Mouse (Mus musculus) neutrophil, adult 5-6 weeks (primary cell): ENCODE data around the gene Sacm1l. TPM values are rescaled to one million over a fixed set of nuclear protein-coding genes. Genes with fewer than 3 reads are reported as not detected.

Experiments used
- ATAC-seq: fragments of 151-379, 151-347 bp; 2 replicates; pipeline ENCODE4 v1.8.0; 2017; ENCODE audit warnings: mild to moderate bottlenecking, moderate TSS enrichment; ENCODE audit not compliant: insufficient number of reproducible peaks, poor library complexity, low FRiP score, severe bottlenecking; ENCODE audit errors: extremely low read depth
- total RNA-seq: library from RNA; stranded (forward); fragments of 200-1000 nt; gene quantifications from 2 replicates; pipeline ENCODE4 v1.2.3, GENCODE M21; 2017

The Sacm1l gene
- total RNA-seq, 1 experiment from 2014 or later: 39.3 TPM

- ATAC-seq: no peak
Observed at GRCm38 (mm10) chr9:123638668-123639089, 109.1 kb downstream of the Sacm1l start.

DNA sequence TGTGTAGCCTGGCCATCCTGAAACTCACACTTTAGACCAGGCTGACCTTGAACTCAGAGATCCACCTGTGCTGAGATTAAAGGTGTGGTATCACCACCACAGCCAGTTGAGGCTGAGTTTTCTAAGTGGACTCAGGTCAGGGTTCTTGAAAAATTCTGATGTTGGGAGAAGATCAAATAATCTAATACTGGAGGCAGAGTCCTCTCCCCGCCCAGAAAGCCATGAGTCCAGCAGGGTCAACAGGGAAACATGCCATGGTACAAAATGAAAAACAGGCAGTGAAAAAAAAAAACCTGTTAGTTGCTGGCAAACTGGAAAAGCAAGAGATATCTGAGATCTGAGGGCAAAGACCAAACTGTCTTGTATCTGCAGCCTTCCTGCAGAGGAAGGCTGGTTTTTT, 110.5 kb downstream of the Sacm1l start:
- ATAC-seq: no peak

Other genes starting within 250 kb of the Sacm1l start
- gene Lars2, start 162.8 kb upstream of the Sacm1l start, total RNA-seq: 8.3 and 14.8 TPM in 2 replicates
- 87.1 and 88.6 TPM in 2 replicates for gene Limd1, start 51.1 kb upstream of the Sacm1l start, total RNA-seq
- 0.35 and 0.49 TPM in 2 replicates for gene Slc6a20b, start 102.8 kb downstream of the Sacm1l start, total RNA-seq
- gene Ccr9, start 148.7 kb downstream of the Sacm1l start, total RNA-seq: 4.3 and 5.6 TPM in 2 replicates
- not detected in 2 replicates for gene Slc6a20a, start 149.1 kb downstream of the Sacm1l start, total RNA-seq
- gene Lztfl1, start 187.9 kb downstream of the Sacm1l start, total RNA-seq: 16.8 and 18.5 TPM in 2 replicates